Mouse (Mus musculus) heart, postnatal 36 days (tissue): Measurements from ENCODE around the gene Gm11444. TPM values are rescaled to one million over a fixed set of nuclear protein-coding genes. Genes with fewer than 3 reads are reported as not detected.

Experiments
- DNase-seq, 2 experiments: peaks; one replicate each; pipeline ENCODE4 v3.0.0; 2021 to 2022
- intact Hi-C: fragments of 180-260 bp; cut with DNase I; formaldehyde crosslinking; loops from one replicate; pipeline ENCODE4 v1.15.1; 2025
- total RNA-seq, 2 experiments: library from RNA; stranded (reverse); gene quantifications; 2 replicates each; pipeline ENCODE4 v1.2.3; 2021

Gene Gm11444
- total RNA-seq, 2 experiments from 2014 or later: not detected

DNA sequence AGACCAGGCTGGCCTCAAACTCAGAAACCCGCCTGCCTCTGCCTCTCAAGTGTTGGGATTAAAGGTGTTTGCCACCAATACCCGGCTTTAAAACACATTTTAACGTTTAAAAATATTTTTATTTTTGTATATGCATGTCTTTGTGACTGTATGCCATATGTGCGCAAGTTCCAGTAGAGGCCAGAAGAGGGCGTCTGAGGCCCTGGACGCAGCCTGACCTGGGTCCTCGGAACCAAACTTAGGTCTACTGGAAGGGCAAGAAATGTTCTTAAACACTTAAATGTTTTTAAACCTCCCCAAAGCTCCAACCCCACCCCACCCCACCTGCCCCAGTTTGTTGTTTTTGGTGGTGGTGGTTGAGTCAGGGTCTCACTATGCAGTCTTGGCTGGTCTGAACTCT, 14.2 kb upstream of the Gm11444 start:
- intact Hi-C loops: no loop called here
- DNase-seq: no peak

DNA sequence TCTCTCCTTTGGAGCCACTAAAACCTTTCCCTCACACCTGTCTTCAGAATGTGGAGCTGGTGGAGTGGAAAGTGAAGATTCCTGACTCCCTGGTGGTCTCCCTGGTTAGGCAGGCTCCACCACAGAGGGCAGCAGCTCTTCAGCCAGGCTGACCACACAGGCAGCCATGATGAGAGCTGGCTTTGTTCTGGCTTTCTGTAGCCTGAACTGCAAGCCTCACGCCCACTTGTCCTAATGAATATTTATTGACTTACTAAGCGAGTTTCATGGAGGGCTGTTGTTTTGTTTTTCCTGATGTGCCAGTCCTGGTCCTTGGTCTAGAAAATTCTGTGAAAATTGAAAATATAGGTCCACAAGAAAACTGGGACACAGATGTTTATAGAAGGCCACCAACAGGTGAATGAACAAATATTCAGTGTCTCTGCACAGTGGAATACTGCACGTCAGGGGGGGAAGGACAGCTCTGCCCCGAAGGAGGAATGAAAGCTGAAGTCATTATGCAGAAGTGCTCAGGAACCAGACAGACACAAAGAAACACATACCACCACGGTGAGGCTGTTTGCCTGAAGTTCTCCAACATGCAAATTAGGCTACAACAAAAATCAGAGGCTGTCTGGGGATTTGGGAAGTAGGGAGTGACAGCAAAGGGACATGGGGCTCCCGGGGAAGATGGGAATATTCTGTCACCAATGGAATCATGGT, 8.0 kb upstream of the Gm11444 start:
- DNase-seq: no peak
- intact Hi-C loops: no loop called here

DNA sequence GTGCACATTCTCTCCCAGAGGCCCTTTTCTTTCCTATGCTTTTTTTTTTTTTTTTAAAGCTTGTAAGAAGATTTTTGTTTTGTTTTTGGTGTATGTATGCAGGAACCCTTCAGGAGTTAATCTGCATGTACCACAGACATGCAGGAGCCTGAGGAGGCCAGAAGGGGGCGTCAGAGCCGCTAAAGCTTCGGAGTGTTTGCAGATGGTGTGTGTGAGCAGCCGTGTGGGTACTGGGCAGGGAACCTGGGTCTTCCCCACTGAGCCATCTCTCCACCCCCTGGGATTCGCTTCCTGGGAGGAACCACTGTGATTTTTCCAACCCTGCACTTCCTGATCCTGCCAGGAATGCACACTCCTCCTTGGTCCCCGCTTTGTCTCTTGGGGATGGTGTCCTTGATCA, 625 bp upstream of the Gm11444 start:
- intact Hi-C loops: no loop called here
- no peak for DNase-seq

DNA sequence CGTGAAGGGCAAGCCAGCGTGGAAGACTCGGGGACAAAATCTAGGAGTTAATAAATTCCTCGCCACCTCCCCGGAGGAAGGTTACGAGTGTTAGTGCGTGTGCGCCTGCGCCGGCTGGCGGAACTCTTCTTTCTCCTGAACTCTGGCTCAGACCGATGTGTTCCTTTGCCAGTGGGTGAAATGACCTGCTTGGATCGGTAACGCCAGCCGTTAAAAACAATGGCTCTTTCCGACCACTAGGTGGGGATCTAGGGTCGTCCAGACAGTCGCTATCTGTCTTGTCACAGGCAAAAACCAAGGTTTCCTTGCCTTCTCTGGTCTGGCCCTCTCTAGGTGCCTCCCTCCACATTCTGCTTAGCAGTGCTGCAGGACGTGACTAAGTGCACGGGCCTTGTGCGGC, 1.1 kb downstream of the Gm11444 start:
- DNase-seq: peak; percentile 63 to 68
- intact Hi-C loops: loop anchor here (1.0 to 5.0 kb wide), 4 partner anchors 123 to 508 kb away; partner anchors contain the start of gene Med13

DNA sequence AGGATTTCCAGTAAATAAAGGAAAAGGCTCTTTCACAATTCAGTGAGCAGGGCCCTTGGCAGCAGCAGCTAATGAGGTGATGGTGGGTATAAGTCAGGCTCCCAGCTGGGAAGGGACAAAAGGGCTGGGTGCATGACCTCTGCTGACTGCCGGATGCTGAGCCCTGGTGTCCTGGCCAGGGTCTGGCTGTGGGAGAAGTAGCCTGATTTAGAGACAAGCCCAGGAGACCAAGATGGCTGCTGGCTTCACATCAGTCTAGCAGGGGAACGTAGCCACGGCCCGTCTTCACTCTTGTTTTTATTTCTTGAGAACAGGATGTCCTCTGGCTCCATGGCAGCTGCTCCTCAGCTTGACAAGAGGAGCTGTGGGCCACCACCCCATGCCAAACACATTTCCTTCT, 3.6 kb downstream of the Gm11444 start:
- intact Hi-C loops: loop anchor here (5.0 kb wide), 3 partner anchors 221 to 511 kb away; partner anchors contain the start of gene Med13
- DNase-seq: peak; percentile 50 to 65

DNA sequence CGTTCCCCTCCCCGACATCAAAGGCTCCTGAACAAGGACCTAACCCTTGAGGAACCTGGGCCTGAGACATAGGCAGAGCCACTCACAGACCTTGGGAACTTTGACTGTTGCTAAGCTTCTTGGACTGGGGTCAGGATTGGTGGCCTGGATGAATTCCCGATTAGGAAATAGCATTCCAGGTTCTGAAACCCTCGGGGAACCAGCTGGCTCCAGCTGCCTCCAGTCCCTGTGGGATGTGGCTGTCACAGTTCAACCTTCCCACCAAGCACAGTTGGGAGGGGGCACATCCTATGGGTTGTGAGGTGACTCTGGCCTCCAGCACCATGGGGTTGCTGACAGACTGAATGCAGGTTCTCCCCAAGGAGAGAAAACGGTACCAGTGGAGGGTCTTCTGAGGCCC, 4.2 kb downstream of the Gm11444 start:
- intact Hi-C loops: loop anchor here (5.0 kb wide), 3 partner anchors 221 to 511 kb away; partner anchors contain the start of gene Med13
- DNase-seq: peak; percentile 60 to 73

DNA sequence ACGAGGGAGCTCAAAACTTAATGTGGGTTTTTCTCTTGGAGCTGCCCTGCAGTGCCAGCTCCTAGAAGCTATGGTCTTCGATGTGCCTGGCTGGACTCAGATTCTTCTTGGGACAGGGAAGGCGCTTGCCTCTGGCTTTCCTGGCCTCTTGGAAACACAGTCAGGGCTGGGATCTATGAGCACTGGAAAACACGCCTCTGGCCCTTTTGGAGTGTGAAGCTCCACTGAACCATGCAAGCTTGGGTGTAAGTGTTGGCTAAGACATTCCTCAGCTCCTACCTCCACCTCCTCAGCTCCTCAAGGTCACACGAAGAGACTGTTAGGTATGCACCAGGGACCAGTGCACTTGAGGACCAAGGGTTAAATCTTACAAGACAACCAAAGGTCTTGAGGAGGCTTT, 5.2 kb downstream of the Gm11444 start:
- DNase-seq: no peak
- intact Hi-C loops: loop anchor here (5.0 kb wide), 5 partner anchors 222 to 512 kb away; partner anchors contain the start of gene Med13

DNA sequence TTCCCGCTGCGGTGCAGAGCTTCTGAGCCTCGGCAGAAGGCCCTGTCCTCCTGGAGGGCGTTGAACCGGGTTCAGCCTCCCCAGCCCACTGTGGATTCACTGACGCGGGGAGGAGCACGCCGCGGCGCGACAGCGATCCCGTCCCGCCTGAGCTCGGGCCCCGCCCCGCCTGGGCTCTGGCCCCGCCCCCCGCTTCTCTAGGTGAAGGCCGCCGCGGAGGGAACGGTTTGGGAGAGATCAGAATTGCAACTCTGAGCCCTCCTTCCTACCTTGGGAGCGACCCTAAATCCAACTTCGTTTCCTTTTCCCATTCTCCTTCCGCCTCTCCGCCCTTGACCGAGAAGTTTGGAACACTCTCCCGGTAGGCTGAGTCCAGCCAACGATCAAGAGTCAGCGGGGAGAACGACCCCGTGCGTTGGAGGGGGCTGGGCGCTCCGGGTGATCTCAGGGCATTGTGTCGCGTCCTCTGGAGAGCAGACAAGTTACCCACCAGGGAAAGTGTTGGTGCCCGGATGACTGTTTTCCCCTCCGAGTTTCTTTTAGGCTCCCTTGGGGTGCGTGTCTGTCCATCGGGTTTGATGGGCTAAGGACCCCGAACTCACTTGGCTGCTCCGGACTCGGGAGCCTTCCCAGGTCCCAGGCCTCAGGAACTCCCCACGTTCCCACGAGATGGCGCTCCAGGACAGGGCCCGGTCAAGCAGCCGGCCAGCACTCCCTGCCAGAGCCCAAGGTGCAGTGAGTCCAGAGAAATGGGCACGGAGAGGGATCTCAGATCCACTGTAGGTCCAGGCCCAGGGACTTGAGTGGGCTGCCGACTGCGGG, 5.8 kb downstream of the Gm11444 start:
- intact Hi-C loops: loop anchor here (5.0 kb wide), 2 partner anchors 327 to 462 kb away; no protein-coding TSS in a partner anchor
- peak; percentile 90 to 91 for DNase-seq

DNA sequence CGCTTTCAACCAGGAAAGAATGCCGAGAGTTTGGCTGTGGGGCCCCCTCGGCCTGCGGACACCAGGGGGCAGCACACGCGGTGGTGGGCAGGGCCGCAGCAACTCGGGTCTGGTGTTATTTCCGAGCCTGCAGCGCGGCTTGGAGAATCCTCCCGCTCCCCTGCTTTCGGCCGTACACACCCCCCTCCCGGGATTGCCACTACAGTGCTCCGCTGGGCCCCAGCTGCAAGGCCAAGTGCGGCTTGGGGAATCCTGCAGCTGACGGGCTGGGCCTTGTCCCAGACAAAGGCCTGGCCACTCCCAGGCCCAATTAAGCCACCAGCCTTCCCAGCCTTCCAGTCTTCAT, 6.8 kb downstream of the Gm11444 start:
- intact Hi-C loops: loop anchor here (5.0 kb wide), 2 partner anchors 326 to 461 kb away; no protein-coding TSS in a partner anchor
- peak; percentile 83 to 84 for DNase-seq

DNA sequence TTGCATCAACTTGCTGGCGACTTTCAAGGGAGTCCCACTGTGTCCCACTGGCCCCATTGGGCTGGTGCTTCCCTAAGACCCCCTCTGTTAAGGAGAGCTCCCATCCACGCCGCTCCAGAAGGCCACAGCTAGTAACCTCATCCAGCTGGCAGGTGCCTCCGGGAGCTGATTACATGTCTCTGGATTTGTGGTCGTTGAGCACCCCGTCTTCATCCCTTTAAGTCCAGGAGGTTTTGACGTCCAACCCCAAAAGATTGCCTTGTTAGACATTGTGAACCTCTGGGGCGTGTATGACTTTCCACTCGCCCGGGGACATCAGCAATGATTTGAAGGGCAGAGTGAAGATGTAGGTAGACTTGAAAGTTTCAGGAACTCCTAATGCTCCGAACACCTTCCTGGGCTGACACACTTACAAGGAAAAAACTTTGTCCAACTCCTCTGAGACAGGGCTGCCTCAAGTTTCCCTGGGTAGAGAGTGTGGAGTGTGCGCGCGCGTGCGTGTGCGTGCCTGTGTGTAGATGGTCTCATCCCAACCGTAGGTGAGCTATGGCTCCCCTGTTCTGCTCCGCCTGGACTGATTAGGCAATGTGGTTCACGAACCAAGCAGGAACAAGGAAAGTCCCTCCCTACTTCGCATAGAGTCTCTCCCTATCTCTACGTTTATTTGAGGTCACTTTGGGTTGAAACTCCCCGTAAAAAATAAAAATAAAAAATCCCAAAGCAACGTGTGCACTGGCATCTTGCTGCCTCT, 7.4 kb downstream of the Gm11444 start:
- peak in 1 of 2 experiments; percentile 11 for DNase-seq
- intact Hi-C loops: loop anchor here (1.0 to 5.0 kb wide), 3 partner anchors 325 to 460 kb away; no protein-coding TSS in a partner anchor

DNA sequence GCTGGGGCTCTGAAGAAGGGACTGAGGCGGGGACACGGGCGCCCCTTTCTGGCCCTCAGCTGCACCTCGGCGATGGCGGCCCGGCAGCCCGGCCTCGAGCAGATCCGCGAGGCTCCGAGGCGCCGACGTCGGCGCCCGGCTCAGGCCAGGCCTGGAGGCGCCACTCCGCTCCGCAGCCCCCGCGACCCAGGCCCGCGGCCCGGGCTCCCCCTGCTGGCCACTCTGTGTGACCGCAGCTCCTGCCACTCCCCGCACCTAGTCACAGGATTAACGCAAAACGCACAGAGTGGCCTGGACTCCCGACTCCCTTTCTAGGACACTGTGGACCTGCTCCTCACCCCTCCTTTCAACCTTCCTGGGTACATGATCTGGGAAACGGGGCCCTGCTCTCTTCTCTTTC, 8.2 kb downstream of the Gm11444 start:
- peak; percentile 78 to 80 for DNase-seq
- intact Hi-C loops: loop anchor here (1.0 to 5.0 kb wide), 3 partner anchors 325 to 460 kb away; no protein-coding TSS in a partner anchor

DNA sequence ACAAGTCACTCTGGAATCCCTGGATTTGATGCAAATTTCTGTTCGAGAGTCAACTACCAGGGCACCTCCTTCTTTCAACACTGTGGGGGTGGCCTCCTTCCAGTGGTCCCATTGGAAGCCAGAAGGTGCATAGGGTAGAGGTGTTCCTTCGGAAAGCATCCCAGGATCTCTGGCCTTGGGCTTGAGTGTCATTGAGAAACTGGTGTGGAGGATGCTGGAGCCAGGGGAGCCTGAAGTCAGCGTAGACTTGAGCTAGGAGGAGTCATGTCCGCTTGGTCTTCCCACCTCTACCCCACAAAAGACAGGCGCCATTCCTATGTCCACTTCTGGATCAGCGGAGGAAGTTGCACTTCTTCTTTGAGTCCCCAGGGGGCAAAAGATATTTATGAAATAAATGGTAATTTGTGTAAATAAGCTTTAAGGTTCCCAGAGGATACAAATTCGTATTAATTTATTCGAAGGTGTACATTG, 8.9 kb downstream of the Gm11444 start:
- DNase-seq: no peak
- intact Hi-C loops: loop anchor here (5.0 kb wide), 2 partner anchors 324 to 459 kb away; no protein-coding TSS in a partner anchor

DNA sequence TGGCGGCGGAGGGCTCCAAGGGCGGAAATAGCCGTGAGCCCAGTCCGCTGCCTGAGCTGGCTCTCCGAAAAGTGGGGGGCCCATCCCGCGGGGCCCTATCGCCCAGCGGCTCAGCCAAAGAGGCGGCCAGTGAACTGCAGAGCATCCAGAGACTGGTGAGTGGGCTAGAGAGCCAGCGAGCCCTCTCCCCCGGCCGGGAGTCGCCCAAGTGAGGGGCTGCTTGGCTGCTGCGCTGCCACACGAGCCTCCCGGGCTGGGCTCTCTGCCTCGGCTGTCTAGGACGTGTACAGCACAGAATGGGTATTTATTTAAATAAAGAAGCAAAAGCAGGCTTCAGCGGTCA, 9.4 kb downstream of the Gm11444 start:
- DNase-seq: no peak

DNA sequence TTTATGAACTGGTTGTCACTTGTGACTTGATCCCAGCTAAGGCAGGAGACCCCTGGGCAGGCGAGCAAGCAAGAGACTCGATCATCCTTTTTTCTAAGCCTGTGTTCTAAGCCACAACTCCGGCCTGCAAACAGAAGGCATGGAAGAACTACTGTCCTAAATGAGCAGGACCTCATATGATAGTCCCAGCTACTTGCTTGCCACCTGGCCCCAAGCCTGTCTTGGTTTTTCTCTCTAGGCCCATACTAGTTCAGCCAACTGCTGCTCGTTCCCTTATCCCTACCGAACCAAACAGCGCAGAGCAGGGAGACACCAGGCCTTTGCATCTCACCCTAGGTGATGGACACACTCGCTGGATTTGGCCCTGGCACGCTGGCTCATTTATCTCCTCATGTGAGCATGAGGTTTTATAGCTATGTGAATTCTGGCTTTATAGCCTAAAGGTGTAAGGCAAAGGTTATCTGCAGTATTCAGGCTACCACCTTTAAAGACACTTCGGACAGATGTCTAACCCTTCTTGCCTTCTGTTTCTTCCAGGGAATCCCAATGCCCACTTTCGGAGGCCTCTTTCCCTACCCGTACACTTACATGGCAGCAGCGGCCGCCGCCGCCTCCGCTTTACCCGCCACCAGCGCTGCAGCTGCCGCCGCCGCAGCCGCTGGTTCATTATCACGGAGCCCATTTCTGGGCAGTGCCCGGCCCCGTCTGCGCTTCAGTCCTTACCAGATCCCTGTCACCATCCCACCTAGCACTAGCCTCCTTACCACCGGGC, 9.9 kb downstream of the Gm11444 start:
- intact Hi-C loops: loop anchor here (5.0 kb wide), 2 partner anchors 323 to 458 kb away; no protein-coding TSS in a partner anchor
- no peak for DNase-seq

More for the DNA sequence above, 9.4 kb downstream of the Gm11444 start:
- intact Hi-C loops: loop anchor here (5.0 kb wide), 2 partner anchors 323 to 458 kb away; no protein-coding TSS in a partner anchor

DNA sequence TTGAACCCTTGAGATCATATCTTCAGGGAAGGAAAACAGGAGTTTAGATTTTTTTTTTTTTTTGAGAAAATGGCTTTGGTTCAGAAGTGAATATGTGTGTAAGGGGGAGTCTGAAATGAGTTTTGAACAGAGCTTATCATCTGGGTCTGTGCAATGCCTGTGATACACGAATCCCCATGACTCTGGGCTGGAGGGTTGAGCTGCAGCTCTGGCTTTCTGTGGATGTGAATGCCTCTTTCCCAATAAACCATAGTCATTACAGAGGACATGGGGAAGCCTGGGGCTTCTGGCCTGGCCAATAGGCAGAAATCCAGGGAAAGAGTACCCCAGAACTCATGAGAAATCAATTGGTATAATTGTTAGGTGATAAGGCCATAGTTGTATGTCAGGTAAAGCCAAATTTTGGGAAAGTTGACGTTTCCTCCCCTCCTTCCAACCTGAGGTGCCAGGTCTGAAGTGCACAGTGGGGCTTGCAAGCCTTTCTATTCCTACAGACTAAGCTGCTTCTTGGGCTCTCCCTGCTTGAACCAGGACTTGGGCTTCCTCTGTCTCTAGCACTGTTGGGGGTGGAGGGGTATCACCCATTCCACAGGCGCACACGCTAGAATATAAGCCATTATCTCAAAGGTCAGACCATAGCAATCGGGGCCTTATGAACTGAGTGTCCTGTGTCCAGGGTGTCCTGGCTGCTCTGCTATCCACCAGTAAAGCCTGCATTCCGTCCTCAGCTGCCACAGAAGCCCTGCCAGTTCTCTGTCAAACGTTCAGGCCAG, 10.7 kb downstream of the Gm11444 start:
- intact Hi-C loops: loop anchor here (5.0 kb wide), 2 partner anchors 322 to 457 kb away; no protein-coding TSS in a partner anchor
- no peak for DNase-seq

DNA sequence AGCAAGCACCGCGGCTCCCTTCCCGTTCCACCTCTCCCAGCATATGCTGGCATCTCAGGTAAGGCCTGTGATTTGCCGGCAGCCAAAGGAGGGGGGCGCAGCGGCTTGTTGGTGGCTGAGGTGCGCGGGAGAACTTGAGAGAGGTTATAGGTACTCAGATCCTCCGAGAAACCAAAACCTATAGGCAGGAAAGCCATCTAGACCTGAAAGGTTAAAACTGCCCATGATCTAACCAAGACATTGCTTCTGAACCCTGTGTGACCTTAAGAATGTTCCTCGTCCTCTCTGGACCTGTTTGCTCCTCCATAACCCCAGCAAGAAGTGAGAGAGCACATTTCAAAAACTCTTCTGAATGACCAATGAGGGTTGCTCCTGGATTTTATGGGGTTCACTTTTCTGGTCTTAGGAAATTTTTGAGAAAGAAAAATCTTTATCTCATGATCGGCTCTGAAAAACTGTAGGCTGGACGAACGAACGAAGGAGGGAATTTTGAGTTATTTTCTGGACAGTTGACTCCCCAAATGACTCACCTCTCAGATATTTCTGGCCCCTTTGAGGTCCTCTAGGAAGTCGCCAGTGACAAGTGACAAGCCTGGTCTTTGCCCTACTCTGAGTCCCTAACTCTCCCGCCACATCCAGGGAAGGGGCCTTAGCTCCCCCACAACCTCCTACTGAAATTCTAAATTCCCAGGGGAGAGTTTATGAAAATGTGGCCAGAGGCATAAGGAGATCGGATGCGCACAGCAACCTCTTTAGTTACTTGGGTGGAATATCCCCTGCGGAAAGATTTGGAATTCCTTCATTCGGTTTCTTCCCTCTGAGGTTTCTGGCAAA, 11.5 kb downstream of the Gm11444 start:
- intact Hi-C loops: no loop called here
- DNase-seq: no peak

DNA sequence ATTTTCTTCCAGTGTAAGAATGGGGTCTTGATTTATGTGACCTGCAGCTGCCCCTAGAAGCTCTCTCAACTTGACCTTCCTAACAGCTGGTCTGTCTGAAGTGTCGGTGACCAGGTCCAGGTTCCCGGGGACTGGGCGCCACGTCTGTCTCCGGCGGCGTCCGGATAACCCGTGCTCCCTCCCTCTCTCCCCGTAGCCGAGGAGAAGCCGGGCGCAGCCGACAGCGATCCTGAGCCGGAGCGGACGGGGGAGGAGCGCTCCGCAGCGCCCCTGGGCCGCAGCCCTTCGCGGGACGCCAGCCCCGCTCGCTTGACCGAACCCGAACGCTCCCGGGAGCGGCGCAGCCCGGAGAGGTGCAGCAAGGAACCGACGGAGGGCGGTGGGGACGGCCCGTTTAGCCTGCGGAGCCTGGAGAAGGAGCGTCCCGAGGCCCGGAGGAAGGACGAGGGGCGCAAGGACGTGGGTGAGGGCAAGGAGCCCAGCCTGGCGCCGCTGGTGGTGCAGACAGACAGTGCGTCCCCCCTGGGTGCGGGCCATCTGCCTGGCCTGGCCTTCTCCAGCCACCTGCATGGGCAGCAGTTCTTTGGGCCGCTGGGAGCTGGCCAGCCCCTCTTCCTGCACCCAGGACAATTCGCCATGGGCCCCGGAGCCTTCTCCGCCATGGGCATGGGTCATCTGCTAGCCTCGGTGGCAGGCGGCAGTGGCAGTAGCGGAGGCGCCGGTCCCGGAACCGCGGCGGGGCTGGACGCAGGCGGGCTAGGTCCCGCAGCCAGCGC, 12.3 kb downstream of the Gm11444 start:
- intact Hi-C loops: no loop called here
- peak in 1 of 2 experiments; percentile 33 for DNase-seq
